Mouse (Mus musculus) intestine, embryonic 15.5 days (tissue): Measurements from ENCODE around the gene Hif3a. TPM values are rescaled to one million over a fixed set of nuclear protein-coding genes. Genes with fewer than 3 reads are reported as not detected.

Experiments
- ATAC-seq: fragments of 200-750 bp; cut with Nextera tagmentation; 2 replicates; pipeline ENCODE4 v1.8.0; 2017; ENCODE audit warnings: moderate TSS enrichment, moderate library complexity
- H3K27ac ChIP-seq: fragments of 300-500 bp; sonication (generic); 2 replicates; pipeline ENCODE4 v1.5.1; 2015; ENCODE audit warnings: mild to moderate bottlenecking, inconsistent platforms
- H3K27me3 ChIP-seq: fragments of 300-500 bp; sonication (generic); replicated peaks from 2 replicates; pipeline ENCODE4 v1.6.1; 2015; ENCODE audit warnings: inconsistent platforms
- H3K36me3 ChIP-seq: fragments of 300-500 bp; sonication (generic); 2 replicates; pipeline ENCODE4 v1.6.1; 2015; ENCODE audit warnings: inconsistent platforms
- H3K4me1 ChIP-seq: fragments of 300-500 bp; sonication (generic); replicated peaks from 2 replicates; pipeline ENCODE4 v1.6.1; 2015; ENCODE audit warnings: inconsistent platforms
- H3K4me2 ChIP-seq: fragments of 300-500 bp; sonication (generic); replicated peaks from 2 replicates; pipeline ENCODE4 v1.6.1; 2015; ENCODE audit warnings: mild to moderate bottlenecking, inconsistent platforms
- H3K4me3 ChIP-seq: fragments of 300-500 bp; sonication (generic); replicated peaks from 2 replicates; pipeline ENCODE4 v1.5.1; 2015; ENCODE audit warnings: inconsistent platforms
- H3K9ac ChIP-seq: fragments of 300-500 bp; sonication (generic); 2 replicates; pipeline ENCODE4 v1.6.1; 2015; ENCODE audit warnings: inconsistent platforms
- H3K9me3 ChIP-seq: fragments of 300-500 bp; sonication (generic); 2 replicates; pipeline ENCODE4 v1.6.1; 2016; ENCODE audit warnings: inconsistent platforms
- WGBS: fragments of 180-500 bp; shearing (Covaris S2); methylation state at CpG from one replicate; pipeline ENCODE4 v1.1.7; 2015; 5-methylcytosine and 5-hydroxymethylcytosine counted together
- polyA plus RNA-seq: library from polyadenylated mRNA; unstranded; fragments of >200 nt; fragmentation: Nextera tagmentation; extraction: Ambion mirVana; gene quantifications from 2 replicates; pipeline ENCODE4 v1.2.1, GENCODE M21; 2015

The Hif3a gene
- polyA plus RNA-seq, 1 experiment from 2014 or later = 66.7 TPM

GRCm38 (mm10) chr7:17027588-17028343 is 34.5 kb downstream of the Hif3a start, which contains the start of gene Ppp5c:
TSS of gene Ppp5c (minus strand) at chr7:17027924.
- peak within 1 kb of the TSS; percentile 86 for H3K4me3 ChIP-seq
- peaks cover 14% of the 10 kb centered on the region for H3K36me3 ChIP-seq
- peaks cover 43% of the 10 kb centered on the region for H3K4me1 ChIP-seq
- WGBS = under 1% methylated on average over 58 of the region's 58 CpGs
- peak within 1 kb of the TSS; percentile 74 for H3K4me2 ChIP-seq
- peak; percentile 86 for ATAC-seq
- no peaks in the 10 kb centered on the region for H3K9me3 ChIP-seq
- peak within 1 kb of the TSS; percentile 86 for H3K9ac ChIP-seq
- H3K27me3 ChIP-seq = no peaks in the 10 kb centered on the region
- H3K27ac ChIP-seq = peak within 1 kb of the TSS; percentile 92

GRCm38 (mm10) chr7:17026710-17027587 is 35.3 kb downstream of the Hif3a start:
- Histone ChIP-seq H3K27me3 (no peaks in the 10 kb centered on the region), H3K9ac (peak overlapping the region; percentile 86), H3K4me1 (peaks cover 43% of the 10 kb centered on the region), H3K9me3 (no peaks in the 10 kb centered on the region), H3K36me3 (peaks cover 16% of the 10 kb centered on the region), H3K4me3 (peak overlapping the region; percentile 86), H3K27ac (peak overlapping the region; percentile 92), H3K4me2 (peak overlapping the region; percentile 74)
- 7% methylated on average over 24 of the region's 24 CpGs for WGBS
- ATAC-seq = peak; percentile 60

GRCm38 (mm10) chr7:17025896-17026622 is 36.2 kb downstream of the Hif3a start:
- Histone ChIP-seq H3K9me3 (no peaks in the 10 kb centered on the region), H3K9ac (peak overlapping the region; percentile 86; the same call in 1 of the 2 replicates), H3K27ac (peak overlapping the region; percentile 24; the same call in 1 of the 2 replicates), H3K4me3 (peak overlapping the region; percentile 86; the same call in 1 of the 2 replicates), H3K4me1 (peaks cover 43% of the 10 kb centered on the region), H3K4me2 (peak overlapping the region; percentile 74), H3K27me3 (no peaks in the 10 kb centered on the region), H3K36me3 (peaks cover 16% of the 10 kb centered on the region)
- ATAC-seq = no peak
- 72% methylated on average over 9 of the region's 9 CpGs for WGBS

- 50% methylated on average over 4 of the region's 4 CpGs for WGBS
- peak; percentile 1; the same call in 1 of the 2 replicates for ATAC-seq
- H3K4me1 ChIP-seq = peaks cover 43% of the 10 kb centered on the region
- H3K9me3 ChIP-seq = no peaks in the 10 kb centered on the region
- H3K4me3 ChIP-seq = no peak overlapping the region
- H3K27ac ChIP-seq = peak overlapping the region; percentile 78; the same call in 1 of the 2 replicates
- H3K27me3 ChIP-seq = no peaks in the 10 kb centered on the region
- H3K36me3 ChIP-seq = peaks cover 18% of the 10 kb centered on the region; the same call in 1 of the 2 replicates
- H3K9ac ChIP-seq = peak overlapping the region; percentile 39
- H3K4me2 ChIP-seq = peak overlapping the region; percentile 74
These were observed 36.7 kb downstream of the Hif3a start for GRCm38 (mm10) chr7:17025505-17025894.

GRCm38 (mm10) chr7:17024814-17025504 is 37.3 kb downstream of the Hif3a start:
- Histone ChIP-seq H3K4me1 (peaks cover 43% of the 10 kb centered on the region), H3K27me3 (no peaks in the 10 kb centered on the region), H3K4me2 (peak overlapping the region; percentile 74), H3K4me3 (no peak overlapping the region), H3K9ac (peak overlapping the region; percentile 39), H3K9me3 (no peaks in the 10 kb centered on the region), H3K36me3 (peaks cover 24% of the 10 kb centered on the region; the same call in 1 of the 2 replicates), H3K27ac (peak overlapping the region; percentile 78)
- ATAC-seq = no peak
- WGBS = 70% methylated on average over 10 of the region's 10 CpGs

- H3K36me3 ChIP-seq = peaks cover 31% of the 10 kb centered on the region
- H3K4me3 ChIP-seq = no peak overlapping the region
- no peak for ATAC-seq
- H3K4me2 ChIP-seq = peak overlapping the region; percentile 74; the same call in 1 of the 2 replicates
- no peaks in the 10 kb centered on the region for H3K27me3 ChIP-seq
- WGBS = 78% methylated on average over 6 of the region's 6 CpGs
- H3K4me1 ChIP-seq = peaks cover 42% of the 10 kb centered on the region
- peak overlapping the region; percentile 78; the same call in 1 of the 2 replicates for H3K27ac ChIP-seq
- no peaks in the 10 kb centered on the region for H3K9me3 ChIP-seq
- no peak overlapping the region for H3K9ac ChIP-seq
These were observed 38.1 kb downstream of the Hif3a start for GRCm38 (mm10) chr7:17024141-17024540.

- H3K27me3 ChIP-seq = no peaks in the 10 kb centered on the region
- peaks cover 39% of the 10 kb centered on the region for H3K4me1 ChIP-seq
- no peaks in the 10 kb centered on the region for H3K9me3 ChIP-seq
- no peak overlapping the region for H3K4me3 ChIP-seq
- H3K27ac ChIP-seq = peak overlapping the region; percentile 78; the same call in 1 of the 2 replicates
- H3K4me2 ChIP-seq = peak overlapping the region; percentile 74; the same call in 1 of the 2 replicates
- ATAC-seq = no peak
- WGBS = 64% methylated on average over 4 of the region's 4 CpGs
- no peak overlapping the region for H3K9ac ChIP-seq
- peaks cover 31% of the 10 kb centered on the region for H3K36me3 ChIP-seq
These were observed 38.5 kb downstream of the Hif3a start for GRCm38 (mm10) chr7:17023701-17024100.

- Histone ChIP-seq H3K4me3 (no peak overlapping the region), H3K4me1 (peaks cover 46% of the 10 kb centered on the region), H3K27me3 (no peaks in the 10 kb centered on the region), H3K4me2 (no peak overlapping the region), H3K9me3 (no peaks in the 10 kb centered on the region), H3K27ac (no peak overlapping the region), H3K36me3 (peaks cover 31% of the 10 kb centered on the region), H3K9ac (no peak overlapping the region)
- WGBS = 96% methylated on average over 15 of the region's 15 CpGs
- no peak for ATAC-seq
These were observed 40.1 kb downstream of the Hif3a start for GRCm38 (mm10) chr7:17022176-17022575.

- no peak overlapping the region for H3K9ac ChIP-seq
- no peak overlapping the region for H3K4me2 ChIP-seq
- ATAC-seq = no peak
- 87% methylated on average over 7 of the region's 7 CpGs for WGBS
- H3K9me3 ChIP-seq = no peaks in the 10 kb centered on the region
- no peak overlapping the region for H3K4me3 ChIP-seq
- H3K4me1 ChIP-seq = peaks cover 25% of the 10 kb centered on the region
- H3K36me3 ChIP-seq = peaks cover 45% of the 10 kb centered on the region
- H3K27ac ChIP-seq = no peak overlapping the region
- no peaks in the 10 kb centered on the region for H3K27me3 ChIP-seq
These were observed 42.6 kb downstream of the Hif3a start for GRCm38 (mm10) chr7:17019426-17020166.

- peaks cover 62% of the 10 kb centered on the region for H3K36me3 ChIP-seq
- no peak overlapping the region for H3K4me3 ChIP-seq
- no peak overlapping the region for H3K4me2 ChIP-seq
- ATAC-seq = no peak
- H3K4me1 ChIP-seq = peaks cover 12% of the 10 kb centered on the region
- H3K9ac ChIP-seq = peak overlapping the region; percentile 14; the same call in 1 of the 2 replicates
- H3K27me3 ChIP-seq = no peaks in the 10 kb centered on the region
- WGBS = 82% methylated on average over 2 of the region's 2 CpGs
- peak overlapping the region; percentile 49 for H3K27ac ChIP-seq
- H3K9me3 ChIP-seq = no peaks in the 10 kb centered on the region
These were observed 44.3 kb downstream of the Hif3a start for GRCm38 (mm10) chr7:17017921-17018320.
